9 mouse cellular contexts compared by ENCODE assay signal in the genomic region with DNA sequence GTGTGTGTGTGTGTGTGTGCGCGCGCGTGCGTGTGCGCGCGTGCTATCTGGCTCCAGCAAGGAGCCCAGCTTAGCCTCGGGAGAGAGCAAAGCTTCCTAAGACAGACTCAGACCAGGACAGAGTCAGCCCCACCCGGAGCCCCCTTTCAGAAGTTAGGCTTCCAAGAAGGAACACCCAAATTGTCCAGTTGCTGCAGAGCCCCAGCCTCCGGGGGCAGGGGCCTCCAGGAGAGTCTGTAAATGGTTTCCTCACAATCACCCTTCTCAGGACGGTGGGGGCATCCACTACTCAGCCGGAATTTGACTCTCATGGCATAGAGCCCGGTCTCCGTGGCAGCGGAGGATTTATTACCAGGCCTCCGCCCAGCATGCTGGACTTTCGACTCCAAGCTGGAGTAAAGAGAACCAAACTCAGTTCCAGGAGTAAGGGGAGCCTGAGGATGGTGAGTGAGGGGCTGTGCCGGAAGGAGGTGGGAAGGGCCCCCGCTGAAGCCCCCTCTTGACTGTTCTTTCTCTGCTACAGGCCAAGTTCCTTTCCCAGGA. TPM values are rescaled to one million over a fixed set of nuclear protein-coding genes. Genes with fewer than 3 reads are reported as not detected.
DNase-seq lines count a peak whose midpoint lies in the region; ATAC-seq lines count a peak whose summit lies in the region.
"Had no signal": no experiment of that assay in that cellular context is flagged by ENCODE, and none has a peak within 500 bp of the region (broad histone marks: within the 10 kb centered on the region; RNA-seq: fewer than 3 reads in every experiment).

A gene (plus strand): TSS at position 362 of the 543 bp plus-strand sequence.

- no peaks in the 10 kb centered on the region for H3K36me3 ChIP-seq in forebrain, embryonic 10.5 days (replicated peaks)
- no peaks in the 10 kb centered on the region for H3K36me3 ChIP-seq in forebrain, embryonic 16.5 days (ENCODE audit: control insufficient read depth, insufficient read depth)
- no peaks in the 10 kb centered on the region for H3K36me3 ChIP-seq in embryonic facial prominence, embryonic 15.5 days
- H3K36me3 ChIP-seq in limb, embryonic 11.5 days (ENCODE audit: control insufficient read depth, insufficient read depth, low read length): no peaks in the 10 kb centered on the region
- H3K36me3 ChIP-seq in midbrain, embryonic 14.5 days (ENCODE audit: control insufficient read depth, insufficient read depth, low read length): no peaks in the 10 kb centered on the region

- no peak within 1 kb of the TSS for H3K4me3 ChIP-seq in forebrain, embryonic 10.5 days
- no peak within 1 kb of the TSS for H3K4me3 ChIP-seq in forebrain, embryonic 16.5 days (replicated peaks; ENCODE audit: low read length)
- H3K4me3 ChIP-seq in embryonic facial prominence, embryonic 15.5 days (replicated peaks): peak within 1 kb of the TSS; percentile 13
- H3K4me3 ChIP-seq in limb, embryonic 11.5 days (ENCODE audit: low read depth, low read length): peak within 1 kb of the TSS; percentile 12; the same call in 1 of the 2 replicates
- H3K4me3 ChIP-seq in midbrain, embryonic 14.5 days (replicated peaks; ENCODE audit: low read depth, low read length): no peak within 1 kb of the TSS
- H3K4me3 ChIP-seq: erythroblast, embryonic 14.5 days had no signal

- DNase-seq in forebrain, embryonic 10.5 days (ENCODE audit: extremely low spot score, low spot score): no peak
- DNase-seq in heart, postnatal 36 days: peak; percentile 72 to 73
- peak; percentile 82 for DNase-seq in limb, embryonic 11.5 days (ENCODE audit: low spot score)
- peak; percentile 64 for DNase-seq in midbrain, embryonic 14.5 days
- DNase-seq in urinary bladder, postnatal 25 days (ENCODE audit: low spot score): peak; percentile 75
- DNase-seq in left cerebral cortex, adult 11 months (ENCODE audit: low spot score): no peak

- intact Hi-C loops in heart, postnatal 36 days (cut with DNase I): no loop called here

- H3K4me1 ChIP-seq in forebrain, embryonic 10.5 days: peaks cover 34% of the 10 kb centered on the region
- H3K4me1 ChIP-seq in forebrain, embryonic 16.5 days (replicated peaks; ENCODE audit: control insufficient read depth, insufficient read depth, low read length): peaks cover 8% of the 10 kb centered on the region
- H3K4me1 ChIP-seq in embryonic facial prominence, embryonic 15.5 days: peaks cover 34% of the 10 kb centered on the region
- peaks cover 36% of the 10 kb centered on the region for H3K4me1 ChIP-seq in limb, embryonic 11.5 days (ENCODE audit: control insufficient read depth, insufficient read depth, low read length)
- peaks cover 4% of the 10 kb centered on the region for H3K4me1 ChIP-seq in midbrain, embryonic 14.5 days (ENCODE audit: control insufficient read depth, insufficient read depth, low read length)

- no peak within 1 kb of the TSS for H3K4me2 ChIP-seq in forebrain, embryonic 16.5 days (ENCODE audit: low read length)
- H3K4me2 ChIP-seq in embryonic facial prominence, embryonic 15.5 days (replicated peaks): peak within 1 kb of the TSS; percentile 32
- peak within 1 kb of the TSS; percentile 35 for H3K4me2 ChIP-seq in limb, embryonic 11.5 days (ENCODE audit: low read depth, severe bottlenecking)
- no peak within 1 kb of the TSS for H3K4me2 ChIP-seq in midbrain, embryonic 14.5 days (ENCODE audit: low read length)

- ATAC-seq in forebrain, embryonic 16.5 days: no peak
- ATAC-seq in embryonic facial prominence, embryonic 15.5 days (ENCODE audit: insufficient number of reproducible peaks, low FRiP score, low TSS enrichment, low read depth): peak; percentile 71
- ATAC-seq in limb, embryonic 11.5 days (ENCODE audit: insufficient number of reproducible peaks, low FRiP score, low TSS enrichment, low read depth): peak; percentile 51; the same call in 1 of the 2 replicates
- no peak for ATAC-seq in midbrain, embryonic 14.5 days (ENCODE audit: low FRiP score, low TSS enrichment)

- H3K9me3 ChIP-seq in forebrain, embryonic 10.5 days: no peaks in the 10 kb centered on the region
- no peaks in the 10 kb centered on the region for H3K9me3 ChIP-seq in forebrain, embryonic 16.5 days (ENCODE audit: control insufficient read depth, low read length)
- no peaks in the 10 kb centered on the region for H3K9me3 ChIP-seq in embryonic facial prominence, embryonic 15.5 days (replicated peaks)
- H3K9me3 ChIP-seq in limb, embryonic 11.5 days (ENCODE audit: control insufficient read depth, low read length): no peaks in the 10 kb centered on the region
- H3K9me3 ChIP-seq in midbrain, embryonic 14.5 days (ENCODE audit: control insufficient read depth, low read length): no peaks in the 10 kb centered on the region

- H3K27ac ChIP-seq in forebrain, embryonic 10.5 days: peak within 1 kb of the TSS; percentile 58
- no peak within 1 kb of the TSS for H3K27ac ChIP-seq in forebrain, embryonic 16.5 days (ENCODE audit: low read length)
- H3K27ac ChIP-seq in embryonic facial prominence, embryonic 15.5 days (replicated peaks): peak within 1 kb of the TSS; percentile 75
- H3K27ac ChIP-seq in limb, embryonic 11.5 days (replicated peaks; ENCODE audit: low read depth, low read length): peak within 1 kb of the TSS; percentile 88
- H3K27ac ChIP-seq in midbrain, embryonic 14.5 days (replicated peaks; ENCODE audit: low read depth, low read length): 0 out of 2 replicates have a peak within 1 kb of the TSS, but pooled peaks have one; percentile 8

- H3K27me3 ChIP-seq in forebrain, embryonic 10.5 days (ENCODE audit: poor library complexity, severe bottlenecking): peaks cover 15% of the 10 kb centered on the region
- no peaks in the 10 kb centered on the region for H3K27me3 ChIP-seq in forebrain, embryonic 16.5 days (replicated peaks; ENCODE audit: control insufficient read depth, insufficient read depth, low read length)
- no peaks in the 10 kb centered on the region for H3K27me3 ChIP-seq in embryonic facial prominence, embryonic 15.5 days
- no peaks in the 10 kb centered on the region for H3K27me3 ChIP-seq in limb, embryonic 11.5 days (ENCODE audit: control insufficient read depth, insufficient read depth, low read length)
- H3K27me3 ChIP-seq in midbrain, embryonic 14.5 days (ENCODE audit: control insufficient read depth, insufficient read depth, low read length): no peaks in the 10 kb centered on the region

- WGBS in forebrain, embryonic 10.5 days: 56% methylated on average over 20 of the region's 20 CpGs
- WGBS in forebrain, embryonic 16.5 days: 50% methylated on average over 20 of the region's 20 CpGs
- WGBS in embryonic facial prominence, embryonic 15.5 days: 36% methylated on average over 20 of the region's 20 CpGs
- 26% methylated on average over 20 of the region's 20 CpGs for WGBS in limb, embryonic 11.5 days
- 60% methylated on average over 20 of the region's 20 CpGs for WGBS in midbrain, embryonic 14.5 days

- no peak within 1 kb of the TSS for H3K9ac ChIP-seq in forebrain, embryonic 16.5 days (replicated peaks; ENCODE audit: low read depth, low read length)
- no peak within 1 kb of the TSS for H3K9ac ChIP-seq in embryonic facial prominence, embryonic 15.5 days
- H3K9ac ChIP-seq in limb, embryonic 11.5 days (ENCODE audit: low read length): peak within 1 kb of the TSS; percentile 35
- no peak within 1 kb of the TSS for H3K9ac ChIP-seq in midbrain, embryonic 14.5 days (replicated peaks; ENCODE audit: low read length)

RNA-seq across cellular contexts. Expression of the gene that starts here (rescaled TPM):
- 0.21 and 0.48 TPM in 2 replicates for polyA plus RNA-seq in forebrain, embryonic 10.5 days (2016; fragmentation: Nextera tagmentation; extraction: Ambion mirVana)
- polyA plus RNA-seq in forebrain, embryonic 16.5 days (2015; fragmentation: Nextera tagmentation; extraction: Ambion mirVana): 4.3 and 6.0 TPM in 2 replicates
- polyA plus RNA-seq in embryonic facial prominence, embryonic 15.5 days (2015; fragmentation: Nextera tagmentation; extraction: Ambion mirVana): 13.3 and 16.6 TPM in 2 replicates
- 1 to 10 TPM; 1.1 to 1.4 TPM for total RNA-seq in heart, postnatal 36 days (2021)
- 4.7 and 4.9 TPM in 2 replicates for polyA plus RNA-seq in limb, embryonic 11.5 days (2014; fragmentation: Nextera tagmentation; extraction: Ambion mirVana)
- 7.1 TPM in 2 replicates for polyA plus RNA-seq in midbrain, embryonic 14.5 days (2014; fragmentation: Nextera tagmentation; extraction: Ambion mirVana)
- polyA plus RNA-seq: erythroblast, embryonic 14.5 days had no signal

Comparison
In these comparisons a context has a peak if more than half of its experiments do, and no peak if none do; other contexts are left out.
1. DNase-seq: peak in heart, postnatal 36 days (2 of 2), limb, embryonic 11.5 days (single experiment), midbrain, embryonic 14.5 days (single experiment) and urinary bladder, postnatal 25 days (single experiment); none in forebrain, embryonic 10.5 days (single experiment) and left cerebral cortex, adult 11 months (single experiment).
2. H3K4me3 ChIP-seq: peak in embryonic facial prominence, embryonic 15.5 days (single experiment) and limb, embryonic 11.5 days (single experiment); none in forebrain, embryonic 10.5 days (single experiment), forebrain, embryonic 16.5 days (single experiment) and midbrain, embryonic 14.5 days (single experiment).
3. ATAC-seq: peak in embryonic facial prominence, embryonic 15.5 days (single experiment) and limb, embryonic 11.5 days (single experiment); none in forebrain, embryonic 16.5 days (single experiment) and midbrain, embryonic 14.5 days (single experiment).
4. H3K4me2 ChIP-seq: peak in embryonic facial prominence, embryonic 15.5 days (single experiment) and limb, embryonic 11.5 days (single experiment); none in forebrain, embryonic 16.5 days (single experiment) and midbrain, embryonic 14.5 days (single experiment).